Mouse (Mus musculus) midbrain, postnatal 0 days (tissue): ENCODE data around the gene Zfp39. TPM values are rescaled to one million over a fixed set of nuclear protein-coding genes. Genes with fewer than 3 reads are reported as not detected.

Source experiments
- ATAC-seq: fragments of 200-750 bp; cut with Nextera tagmentation; 2 replicates; pipeline ENCODE4 v1.8.0; 2017; ENCODE audit warnings: moderate number of reproducible peaks, mild to moderate bottlenecking, moderate TSS enrichment, moderate library complexity; ENCODE audit not compliant: low FRiP score
- DNase-seq: peaks from one replicate; pipeline ENCODE4 v3.0.0-alpha.2; 2015; ENCODE audit warnings: low spot score
- H3K27ac ChIP-seq: fragments of 300-500 bp; sonication (generic); 2 replicates; pipeline ENCODE4 v1.5.1; 2014; ENCODE audit warnings: low read depth, mild to moderate bottlenecking, low read length, mixed read lengths
- H3K27me3 ChIP-seq: fragments of 300-500 bp; sonication (generic); 2 replicates; pipeline ENCODE4 v1.6.1; 2014; ENCODE audit warnings: low read length, control low read depth, mixed read lengths; ENCODE audit not compliant: insufficient read depth
- H3K36me3 ChIP-seq: fragments of 300-500 bp; sonication (generic); 2 replicates; pipeline ENCODE4 v1.6.1; 2014; ENCODE audit warnings: low read length, control low read depth, mixed read lengths; ENCODE audit not compliant: insufficient read depth
- H3K4me1 ChIP-seq: fragments of 300-500 bp; sonication (generic); 2 replicates; pipeline ENCODE4 v1.6.1; 2014; ENCODE audit warnings: mild to moderate bottlenecking, control low read depth, antibody characterized with exemption, low read length, mixed read lengths; ENCODE audit not compliant: insufficient read depth
- H3K4me2 ChIP-seq: fragments of 300-500 bp; sonication (generic); 2 replicates; pipeline ENCODE4 v1.6.1; 2014; ENCODE audit warnings: low read depth, mild to moderate bottlenecking, low read length, mixed read lengths; ENCODE audit not compliant: poor library complexity, severe bottlenecking
- H3K4me3 ChIP-seq: fragments of 300-500 bp; sonication (generic); 2 replicates; pipeline ENCODE4 v1.5.1; 2014; ENCODE audit warnings: low read depth, mild to moderate bottlenecking, low read length, moderate library complexity
- H3K9ac ChIP-seq: fragments of 300-500 bp; sonication (generic); replicated peaks from 2 replicates; pipeline ENCODE4 v1.6.1; 2014; ENCODE audit warnings: mild to moderate bottlenecking, low read length, moderate library complexity, mixed read lengths; ENCODE audit not compliant: poor library complexity, severe bottlenecking
- H3K9me3 ChIP-seq: fragments of 300-500 bp; sonication (generic); 2 replicates; pipeline ENCODE4 v1.6.1; 2016; ENCODE audit warnings: low read length, control low read depth
- CTCF ChIP-seq: IDR thresholded peaks from 2 replicates; pipeline ENCODE4 v1.5.1; 2016; ENCODE audit warnings: antibody characterized with exemption, mild to moderate bottlenecking
- WGBS: fragments of 180-500 bp; shearing (Covaris S2); extraction: QIAGEN DNeasy Blood & Tissue Kit; methylation state at CpG from one replicate; pipeline ENCODE4 v1.1.7; 2014; 5-methylcytosine and 5-hydroxymethylcytosine counted together
- polyA plus RNA-seq: library from polyadenylated mRNA; unstranded; fragments of >200 nt; fragmentation: Nextera tagmentation; extraction: Ambion mirVana; gene quantifications from 2 replicates; pipeline ENCODE4 v1.2.1, GENCODE M21; 2015
- total RNA-seq: library from RNA; depleted of rRNA; stranded (reverse); fragments of >200 nt; gene quantifications from 2 replicates; pipeline ENCODE4 v1.2.3, GENCODE M21; 2014

Gene Zfp39
- total and polyA plus RNA-seq, 2 experiments from 2014 or later, result 7.5 to 9.5 TPM

GRCm38 (mm10) chr11:58948542-58949479, 44.8 kb upstream of the Zfp39 start, which contains the start of gene Hist3h2ba:
Hist3h2ba (plus strand) TSS chr11:58948920.
- Histone ChIP-seq H3K27me3 (no peaks in the 10 kb centered on the region), H3K36me3 (no peaks in the 10 kb centered on the region), H3K4me3 (peak within 1 kb of the TSS; percentile 54), H3K4me1 (peaks cover 4% of the 10 kb centered on the region; the same call in 1 of the 2 replicates), H3K9ac (peak within 1 kb of the TSS; percentile 86), H3K9me3 (no peaks in the 10 kb centered on the region), H3K27ac (peak within 1 kb of the TSS; percentile 97), H3K4me2 (peak within 1 kb of the TSS; percentile 53)
- ATAC-seq, result peak; percentile 87
- WGBS, result under 1% methylated on average over 48 of the region's 48 CpGs
- DNase-seq, result peak; percentile 97
- peak; percentile 25; the same call in 1 of the 2 replicates for TF ChIP-seq CTCF

- WGBS, result 6% methylated on average over 23 of the region's 23 CpGs
- H3K27me3 ChIP-seq, result no peaks in the 10 kb centered on the region
Measured at GRCm38 (mm10) chr11:58947798-58948528, 43.9 kb upstream of the Zfp39 start.

GRCm38 (mm10) chr11:58947306-58947705, 43.3 kb upstream of the Zfp39 start:
- H3K27me3 ChIP-seq, result no peaks in the 10 kb centered on the region
- DNase-seq (no peak), ATAC-seq (no peak)
- no peaks in the 10 kb centered on the region for H3K9me3 ChIP-seq
- no peak for TF ChIP-seq CTCF
- H3K4me1 ChIP-seq, result peaks cover 4% of the 10 kb centered on the region; the same call in 1 of the 2 replicates
- H3K27ac ChIP-seq, result peak overlapping the region; percentile 97
- H3K4me2 ChIP-seq, result peak overlapping the region; percentile 53
- 78% methylated on average over 3 of the region's 3 CpGs for WGBS
- no peaks in the 10 kb centered on the region for H3K36me3 ChIP-seq
- peak overlapping the region; percentile 54; the same call in 1 of the 2 replicates for H3K4me3 ChIP-seq
- no peak overlapping the region; the same call in 1 of the 2 replicates for H3K9ac ChIP-seq

More at GRCm38 (mm10) chr11:58947798-58948528, 43.9 kb upstream of the Zfp39 start:
- Histone ChIP-seq H3K9me3 (no peaks in the 10 kb centered on the region), H3K27ac (peak overlapping the region; percentile 97), H3K4me1 (peaks cover 4% of the 10 kb centered on the region; the same call in 1 of the 2 replicates), H3K4me2 (peak overlapping the region; percentile 53), H3K9ac (peak overlapping the region; percentile 64), H3K36me3 (no peaks in the 10 kb centered on the region), H3K4me3 (peak overlapping the region; percentile 54)
- no peak for TF ChIP-seq CTCF
- peak; percentile 73 for ATAC-seq
- peak; percentile 80 for DNase-seq

GRCm38 (mm10) chr11:58944136-58944535, 40.1 kb upstream of the Zfp39 start:
- no peak overlapping the region for H3K27ac ChIP-seq
- no peak for TF ChIP-seq CTCF
- no peak overlapping the region for H3K4me3 ChIP-seq
- H3K4me2 ChIP-seq, result no peak overlapping the region
- WGBS, result 79% methylated on average over 5 of the region's 5 CpGs
- H3K4me1 ChIP-seq, result 0 out of 2 replicates have a peak, but pooled peaks cover 2% of the 10 kb centered on the region
- H3K36me3 ChIP-seq, result no peaks in the 10 kb centered on the region
- no peaks in the 10 kb centered on the region for H3K27me3 ChIP-seq
- H3K9ac ChIP-seq, result no peak overlapping the region
- ATAC-seq (no peak), DNase-seq (no peak)
- H3K9me3 ChIP-seq, result no peaks in the 10 kb centered on the region

GRCm38 (mm10) chr11:58939088-58939439, 35.0 kb upstream of the Zfp39 start:
- peak overlapping the region; percentile 98 for H3K4me3 ChIP-seq
- peaks cover 20% of the 10 kb centered on the region for H3K36me3 ChIP-seq
- ATAC-seq (peak; percentile 39; the same call in 1 of the 2 replicates), DNase-seq (no peak)
- peak; percentile 47 for TF ChIP-seq CTCF
- 11% methylated on average over 6 of the region's 6 CpGs for WGBS
- peak overlapping the region; percentile 85 for H3K4me2 ChIP-seq
- no peaks in the 10 kb centered on the region for H3K27me3 ChIP-seq
- H3K9ac ChIP-seq, result peak overlapping the region; percentile 97
- H3K27ac ChIP-seq, result peak overlapping the region; percentile 93
- H3K9me3 ChIP-seq, result no peaks in the 10 kb centered on the region
- peaks cover 10% of the 10 kb centered on the region for H3K4me1 ChIP-seq
